In the genomic region with DNA sequence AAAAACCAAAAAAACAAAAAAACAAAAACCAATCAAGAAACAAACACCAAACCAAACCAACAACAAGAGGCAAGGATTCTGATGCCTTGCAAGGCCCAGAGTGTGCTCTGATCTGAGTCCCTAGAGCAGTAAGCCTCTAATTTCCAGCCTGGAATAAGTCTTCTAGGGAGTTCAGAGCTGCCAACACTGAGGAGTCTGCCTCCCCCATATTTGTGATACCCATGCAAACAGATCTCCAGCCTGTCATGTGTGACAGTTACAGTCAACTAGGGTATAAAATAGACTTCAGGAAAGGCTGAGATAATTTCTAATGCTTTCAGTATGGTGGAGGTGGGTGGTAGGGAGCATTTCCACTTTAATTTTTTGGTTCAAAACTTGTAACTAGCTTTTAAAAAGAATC, we compare ENCODE assay signal across 22 mouse cellular contexts. TPM values are rescaled to one million over a fixed set of nuclear protein-coding genes. Genes with fewer than 3 reads are reported as not detected.
DNase-seq lines count a peak whose midpoint lies in the region; ATAC-seq and TF ChIP-seq lines count a peak whose summit lies in the region.
"Had no signal": no experiment of that assay in that cellular context is flagged by ENCODE, and none has a peak within 500 bp of the region (broad histone marks: within the 10 kb centered on the region; RNA-seq: fewer than 3 reads in every experiment).

No protein-coding gene starts in this region.

- H3K27ac ChIP-seq in layer of hippocampus, adult 2 months = 0 out of 2 replicates have a peak overlapping the region, but pooled peaks have one; percentile 12
- no peak overlapping the region for H3K27ac ChIP-seq in hindbrain, embryonic 13.5 days
- H3K27ac ChIP-seq: hindbrain, embryonic 10.5 days; hindbrain, postnatal 0 days; liver, embryonic 13.5 days; midbrain, embryonic 13.5 days; neural tube, embryonic 12.5 days had no signal

- peak overlapping the region; percentile 60 for H3K4me2 ChIP-seq in myocyte (ENCODE audit: low read depth)
- H3K4me2 ChIP-seq in hindbrain, embryonic 13.5 days = no peak overlapping the region
- H3K4me2 ChIP-seq: liver, embryonic 13.5 days; midbrain, embryonic 13.5 days; neural tube, embryonic 12.5 days had no signal

- no peaks in the 10 kb centered on the region for H3K9me3 ChIP-seq in hindbrain, embryonic 13.5 days
- H3K9me3 ChIP-seq: hindbrain, embryonic 10.5 days; liver, embryonic 13.5 days; midbrain, embryonic 13.5 days; neural tube, embryonic 12.5 days had no signal

- H3K4me3 ChIP-seq in layer of hippocampus, adult 2 months = no peak overlapping the region
- H3K4me3 ChIP-seq in myocyte = no peak overlapping the region
- H3K4me3 ChIP-seq in hindbrain, embryonic 13.5 days = no peak overlapping the region
- H3K4me3 ChIP-seq: hindbrain, embryonic 10.5 days; liver, embryonic 13.5 days; midbrain, embryonic 13.5 days; neural tube, embryonic 12.5 days had no signal

- H3K27me3 ChIP-seq in myocyte (ENCODE audit: control insufficient read depth, insufficient read depth, insufficient read length) = no peaks in the 10 kb centered on the region
- no peaks in the 10 kb centered on the region for H3K27me3 ChIP-seq in hindbrain, embryonic 13.5 days
- H3K27me3 ChIP-seq: liver, embryonic 13.5 days; midbrain, embryonic 13.5 days; neural tube, embryonic 12.5 days had no signal

- no peak overlapping the region for H3K9ac ChIP-seq in hindbrain, embryonic 13.5 days
- H3K9ac ChIP-seq: forebrain, postnatal 0 days; liver, embryonic 13.5 days; midbrain, embryonic 13.5 days; neural tube, embryonic 12.5 days had no signal

- H3K4me1 ChIP-seq in hindbrain, embryonic 13.5 days (replicated peaks) = peaks cover 11% of the 10 kb centered on the region; the same call in 1 of the 2 replicates
- H3K4me1 ChIP-seq: liver, embryonic 13.5 days had no signal

- TF ChIP-seq POLR2A in myocyte (IDR thresholded peaks at IDR 0.05; ENCODE audit: insufficient read length, low read depth) = no peak

- H3K79me2 ChIP-seq in myocyte (ENCODE audit: control insufficient read depth, insufficient read depth) = peaks cover 16% of the 10 kb centered on the region

- peaks cover 17% of the 10 kb centered on the region for H3K36me3 ChIP-seq in myocyte (ENCODE audit: control insufficient read depth, insufficient read depth)
- H3K36me3 ChIP-seq in hindbrain, embryonic 13.5 days = peaks cover 20% of the 10 kb centered on the region

- peak; percentile 51 for DNase-seq in heart, adult 11 months
- DNase-seq in heart, postnatal 4 days = no peak
- DNase-seq in layer of hippocampus, adult 2 months (ENCODE audit: low spot score in 2 of 2) = no peak
- DNase-seq in layer of hippocampus, postnatal 14 days (ENCODE audit: low spot score in 2 of 2) = no peak
- DNase-seq: adrenal gland, postnatal 25 days; cerebellum, adult 9-10 months; forebrain, postnatal 0 days; liver, embryonic 13.5 days; lung, adult 2 months; lung, postnatal 14 days; right cerebral cortex, postnatal 14 days; spleen, adult 18-20 months; thymus, adult 2 months; thymus, postnatal 4 days had no signal

- ATAC-seq in megakaryocyte progenitor cell, adult 5-6 weeks (replicated peaks; ENCODE audit: poor library complexity) = no peak
- no peak for ATAC-seq in hindbrain, embryonic 13.5 days (ENCODE audit: low FRiP score)
- ATAC-seq: forebrain, postnatal 0 days; hindbrain, postnatal 0 days; intestine, embryonic 16.5 days; midbrain, embryonic 13.5 days had no signal

- no peak for TF ChIP-seq CTCF in layer of hippocampus, adult 2 months (conservative IDR thresholded peaks at IDR 0.05)

- no peak overlapping the region for H3ac ChIP-seq in myocyte (ENCODE audit: control insufficient read depth, insufficient read length)

TF ChIP-seq in myocyte, 11 proteins besides CTCF, POLR2A, EP300 and RAD21:
- no peak for TF ChIP-seq TCF12 (IDR thresholded peaks at IDR 0.05; ENCODE audit: insufficient read depth, poor library complexity, severe bottlenecking)
- TF ChIP-seq SRF (IDR thresholded peaks at IDR 0.05; ENCODE audit: control insufficient read depth, insufficient read length, low read depth) = no peak
- TF ChIP-seq MYOG (IDR thresholded peaks at IDR 0.05; ENCODE audit: control insufficient read depth in 1 of 3, insufficient read depth in 1 of 3, insufficient read length in 2 of 3, low read depth in 2 of 3) = no peak
TF ChIP-seq in myocyte: peak in this region for 0.

RNA-seq across cellular contexts. Expression of a gene that starts 58.2 kb away (rescaled TPM):
- total RNA-seq in heart, postnatal 4 days (2021) = 100 to 1,000 TPM; 107 to 115 TPM
- total RNA-seq in layer of hippocampus, adult 2 months (2021) = 10 to 100 TPM; 36.5 to 42.2 TPM
- total RNA-seq in layer of hippocampus, postnatal 14 days (2021) = 10 to 100 TPM; 38.3 to 41.4 TPM
- polyA plus RNA-seq in myocyte (2012; fragmentation: generic; extraction: Trizol) = 10.5 TPM
- 0.39 and 0.68 TPM in 2 replicates for total RNA-seq in megakaryocyte progenitor cell, adult 5-6 weeks (2015)
- 0.25 and 0.41 TPM in 2 replicates for total RNA-seq in megakaryocyte progenitor cell, adult 5-6 weeks (2017)
- 19.5 and 20.5 TPM in 2 replicates for polyA plus RNA-seq in hindbrain, embryonic 13.5 days (2015; fragmentation: Nextera tagmentation; extraction: Ambion mirVana)

Comparison
In these comparisons a context has a peak if more than half of its experiments do, and no peak if none do; other contexts are left out.
1. RNA of a gene that starts 58.2 kb away (total RNA-seq): 107 to 115 TPM in heart, postnatal 4 days, 36.5 to 42.2 TPM in layer of hippocampus, adult 2 months and 38.3 to 41.4 TPM in layer of hippocampus, postnatal 14 days; 0.25 to 0.68 TPM in megakaryocyte progenitor cell, adult 5-6 weeks; every median in the first group is over 10 times any median in the second.